Mouse (Mus musculus) stomach, postnatal 0 days (tissue): ENCODE measurements at regions not wholly inside any gene's neighbourhood (a gene's known extent, or its start where the extent isn't known, plus 50 kb on each side); places are given as distances from the start of the nearest gene placed in this dataset.

Experiments used
- CTCF ChIP-seq: IDR thresholded peaks from 2 replicates; pipeline ENCODE4 v1.5.1; 2016; ENCODE audit warnings: antibody characterized with exemption, low read depth, mild to moderate bottlenecking, moderate library complexity
- EP300 ChIP-seq: optimal IDR thresholded peaks from 2 replicates; pipeline ENCODE3; 2016; ENCODE audit warnings: antibody characterized with exemption

DNA sequence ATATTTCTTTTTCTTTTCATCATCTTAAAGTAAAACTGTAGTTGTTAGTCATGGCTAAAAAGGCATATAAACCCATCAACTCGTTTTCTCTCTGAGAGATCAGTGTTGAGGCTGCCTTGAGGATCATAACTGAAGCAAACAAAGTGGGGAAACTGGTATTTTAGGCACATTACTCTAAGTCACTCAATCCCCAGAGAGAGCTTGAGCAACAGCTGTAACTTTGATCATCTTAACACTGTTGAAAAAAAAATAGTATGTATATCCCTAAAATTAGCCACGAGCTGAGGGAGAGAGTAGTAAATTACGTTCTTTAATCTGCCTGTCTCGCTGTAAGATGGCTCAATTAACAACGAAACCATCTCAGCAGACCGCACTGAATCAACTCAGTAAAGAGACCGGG is 67.2 kb upstream of the Skap2 start:
- TF ChIP-seq EP300 (no peak), CTCF (no peak)
